Mouse (Mus musculus): ENCODE data around the gene Tmed10.

Tmed10 gene

GRCm38 (mm10) chr12:85378271-85378670, 3.6 kb upstream of the Tmed10 start:
- DNase-seq (ENCODE audit: low spot score in 2 of 2), result no peak

- peak; percentile 71 to 75 for DNase-seq (ENCODE audit: low spot score in 2 of 2)
Observed at GRCm38 (mm10) chr12:85373591-85374560, 771 bp downstream of the Tmed10 start.

GRCm38 (mm10) chr12:85372068-85372665, 2.5 kb downstream of the Tmed10 start:
- no peak for DNase-seq (ENCODE audit: low spot score in 2 of 2)

GRCm38 (mm10) chr12:85368441-85369063, 6.1 kb downstream of the Tmed10 start:
- DNase-seq (ENCODE audit: low spot score in 2 of 2), result no peak

- DNase-seq (ENCODE audit: low spot score in 2 of 2), result no peak
Observed at GRCm38 (mm10) chr12:85366271-85366670, 8.4 kb downstream of the Tmed10 start.

GRCm38 (mm10) chr12:85362510-85362909, 12.1 kb downstream of the Tmed10 start:
- DNase-seq (ENCODE audit: low spot score in 2 of 2), result no peak

- DNase-seq (ENCODE audit: low spot score in 2 of 2), result no peak
Observed at GRCm38 (mm10) chr12:85361580-85361979, 13.1 kb downstream of the Tmed10 start.

- DNase-seq (ENCODE audit: low spot score in 2 of 2), result no peak
Observed at GRCm38 (mm10) chr12:85361165-85361564, 13.5 kb downstream of the Tmed10 start.

GRCm38 (mm10) chr12:85354061-85354460, 20.6 kb downstream of the Tmed10 start:
- no peak for DNase-seq (ENCODE audit: low spot score in 2 of 2)

GRCm38 (mm10) chr12:85350407-85351232, 24.0 kb downstream of the Tmed10 start:
- no peak for DNase-seq (ENCODE audit: low spot score in 2 of 2)

GRCm38 (mm10) chr12:85348338-85348737, 26.3 kb downstream of the Tmed10 start:
- DNase-seq (ENCODE audit: low spot score in 2 of 2), result peak; percentile 12 to 33

GRCm38 (mm10) chr12:85347196-85347595, 27.5 kb downstream of the Tmed10 start:
- DNase-seq (ENCODE audit: low spot score in 2 of 2), result no peak

GRCm38 (mm10) chr12:85346374-85346773, 28.3 kb downstream of the Tmed10 start:
- peak; percentile 55 to 76 for DNase-seq (ENCODE audit: low spot score in 2 of 2)

GRCm38 (mm10) chr12:85345559-85345958, 29.1 kb downstream of the Tmed10 start:
- DNase-seq (ENCODE audit: low spot score in 2 of 2), result peak; percentile 23 to 44

- no peak for DNase-seq (ENCODE audit: low spot score in 2 of 2)
Observed at GRCm38 (mm10) chr12:85344252-85344651, 30.4 kb downstream of the Tmed10 start.

GRCm38 (mm10) chr12:85342310-85342709, 32.3 kb downstream of the Tmed10 start:
- DNase-seq (ENCODE audit: low spot score in 2 of 2), result no peak

GRCm38 (mm10) chr12:85341131-85341530, 33.5 kb downstream of the Tmed10 start:
- peak; percentile 25 to 53 for DNase-seq (ENCODE audit: low spot score in 2 of 2)

- peak; percentile 45 to 63 for DNase-seq (ENCODE audit: low spot score in 2 of 2)
Observed at GRCm38 (mm10) chr12:85339947-85340346, 34.7 kb downstream of the Tmed10 start.

GRCm38 (mm10) chr12:85339243-85339729, 35.4 kb downstream of the Tmed10 start, which contains the start of gene Nek9:
Gene Nek9, minus strand, starts transcription at chr12:85339362.
- DNase-seq (ENCODE audit: low spot score in 2 of 2), result peak; percentile 87 to 90

GRCm38 (mm10) chr12:85338815-85339214, 35.8 kb downstream of the Tmed10 start:
- DNase-seq (ENCODE audit: low spot score in 2 of 2), result peak in 1 of 2 experiments; percentile 20
